Mouse (Mus musculus) urinary bladder, postnatal 25 days (tissue): ENCODE results near the gene Lbx2.

Experiments
- DNase-seq: peaks from one replicate; pipeline ENCODE4 v3.0.0; 2022; ENCODE audit warnings: low spot score

The Lbx2 gene

GRCm38 (mm10) chr6:83132176-83132919, 46.2 kb downstream of the Lbx2 start:
- DNase-seq: no peak

GRCm38 (mm10) chr6:83134226-83134625, 48.1 kb downstream of the Lbx2 start:
- no peak for DNase-seq

- no peak for DNase-seq
Observed at GRCm38 (mm10) chr6:83134951-83135513, 48.9 kb downstream of the Lbx2 start, which contains the start of gene Rtkn. Gene Rtkn, plus strand, starts transcription at chr6:83135463.

GRCm38 (mm10) chr6:83135571-83136161, 49.5 kb downstream of the Lbx2 start:
- peak; percentile 41 for DNase-seq

GRCm38 (mm10) chr6:83136291-83136880, 50.2 kb downstream of the Lbx2 start:
- DNase-seq: no peak

- peak; percentile 54 for DNase-seq
Observed at GRCm38 (mm10) chr6:83136881-83137575, 50.9 kb downstream of the Lbx2 start.

- peak; percentile 73 for DNase-seq
Observed at GRCm38 (mm10) chr6:83137576-83137950, 51.4 kb downstream of the Lbx2 start.
